Mouse (Mus musculus): ENCODE data around the gene Mmachc. TPM values are rescaled to one million over a fixed set of nuclear protein-coding genes. Genes with fewer than 3 reads are reported as not detected.
"Not testable (repeated sequence)": the region's sequence is repeated elsewhere in the genome, so short reads cannot be mapped to it uniquely, and the experiment has no call there.

The Mmachc gene
- polyA plus RNA-seq, 1 experiment = 8.0 TPM

DNA sequence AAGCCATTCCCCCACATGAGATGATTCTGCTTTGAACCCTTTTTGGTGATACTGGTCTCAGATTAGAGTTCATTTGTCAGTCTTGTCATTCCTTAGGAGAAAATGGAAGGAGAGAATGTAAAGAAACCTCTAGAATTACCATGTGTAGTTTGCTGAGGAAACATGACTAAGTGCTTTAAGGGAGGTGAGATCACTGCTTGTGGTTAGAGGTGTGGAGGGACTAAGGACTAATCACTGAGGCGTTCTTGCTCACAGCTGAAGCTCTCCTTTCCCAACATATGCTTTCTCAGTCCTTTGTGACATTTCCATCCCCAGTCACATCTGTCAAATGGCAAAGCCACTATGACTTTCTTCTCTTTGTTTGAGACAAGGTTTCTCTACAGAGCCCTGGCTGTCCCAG is 30.4 kb downstream of the Mmachc start:
- TF ChIP-seq POLR2A (IDR thresholded peaks at IDR 0.05; ENCODE audit: borderline replicate concordance, extremely low read depth, low read depth, low read length) = no peak
- no peak for TF ChIP-seq CTCF (IDR thresholded peaks at IDR 0.05; ENCODE audit: insufficient read depth, low read length)
- no peak for DNase-seq
- WGBS = 65% methylated on average over 1 of the region's 1 CpGs
- Histone ChIP-seq H3K4me1 (ENCODE audit: control insufficient read depth, insufficient read depth, low read length) (no peaks in the 10 kb centered on the region), H3K4me3 (replicated peaks; ENCODE audit: extremely low read depth, low read depth, low read length) (no peak overlapping the region)

GRCm38 (mm10) chr4:116676027-116676426 is 32.2 kb downstream of the Mmachc start:
- DNase-seq = no peak
- no peaks in the 10 kb centered on the region for H3K4me1 ChIP-seq (ENCODE audit: control insufficient read depth, insufficient read depth, low read length)
- WGBS = 76% methylated on average over 3 of the region's 3 CpGs
- no peak overlapping the region for H3K4me3 ChIP-seq (replicated peaks; ENCODE audit: extremely low read depth, low read depth, low read length)
- TF ChIP-seq CTCF (IDR thresholded peaks at IDR 0.05; ENCODE audit: insufficient read depth, low read length) (no peak), POLR2A (IDR thresholded peaks at IDR 0.05; ENCODE audit: borderline replicate concordance, extremely low read depth, low read depth, low read length) (no peak)

- WGBS = 84% methylated on average over 6 of the region's 6 CpGs
- not testable (repeated sequence) for H3K4me1 ChIP-seq (ENCODE audit: control insufficient read depth, insufficient read depth, low read length); H3K4me3 ChIP-seq (replicated peaks; ENCODE audit: extremely low read depth, low read depth, low read length); DNase-seq
Measured at GRCm38 (mm10) chr4:116674761-116675160, 33.4 kb downstream of the Mmachc start.

DNA sequence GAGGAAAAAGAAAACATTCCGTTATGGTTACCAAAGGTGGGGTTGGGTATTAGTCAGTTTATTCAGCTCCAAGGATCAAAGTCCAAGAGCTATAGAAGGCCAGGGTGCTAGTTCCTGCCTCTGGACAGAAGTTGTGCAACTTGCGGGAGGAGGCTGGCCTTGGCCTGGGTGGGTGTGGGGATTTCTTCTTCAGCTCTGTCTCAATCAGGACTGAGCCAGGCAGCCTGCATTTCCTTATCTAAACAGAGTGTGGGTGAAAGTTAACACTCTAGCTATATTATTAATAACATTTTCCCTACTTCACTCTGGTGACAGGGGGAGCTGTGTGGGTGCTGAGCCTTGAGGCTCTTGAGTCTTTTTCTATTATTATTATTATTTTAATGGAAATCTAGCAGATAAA is 35.4 kb downstream of the Mmachc start:
- H3K4me3 ChIP-seq (replicated peaks; ENCODE audit: extremely low read depth, low read depth, low read length) = no peak overlapping the region
- TF ChIP-seq POLR2A (IDR thresholded peaks at IDR 0.05; ENCODE audit: borderline replicate concordance, extremely low read depth, low read depth, low read length) (no peak), CTCF (IDR thresholded peaks at IDR 0.05; ENCODE audit: insufficient read depth, low read length) (no peak)
- no peaks in the 10 kb centered on the region for H3K4me1 ChIP-seq (ENCODE audit: control insufficient read depth, insufficient read depth, low read length)
- peak; percentile 49 for DNase-seq
- WGBS = 29% methylated on average over 2 of the region's 2 CpGs

DNA sequence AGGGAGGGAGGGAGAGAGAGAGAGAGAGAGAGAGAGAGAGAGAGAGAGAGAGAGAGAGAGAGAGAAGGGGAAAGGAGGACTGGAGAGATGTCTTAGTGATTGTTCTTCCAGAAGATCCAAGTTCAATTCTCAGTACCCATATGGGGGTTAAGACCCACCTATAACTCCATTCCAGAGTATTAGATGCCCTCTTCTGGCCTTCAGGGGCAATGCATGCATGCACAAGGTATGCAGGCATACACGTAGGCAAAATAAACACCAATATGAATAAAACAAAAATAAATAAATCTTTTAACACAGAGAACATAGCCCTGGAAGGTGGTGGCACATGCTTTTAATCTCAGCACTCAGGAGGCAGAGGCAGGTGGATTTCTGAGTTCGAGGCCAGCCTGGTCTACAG is 38.9 kb downstream of the Mmachc start:
- no peak overlapping the region for H3K4me3 ChIP-seq (replicated peaks; ENCODE audit: extremely low read depth, low read depth, low read length)
- TF ChIP-seq CTCF (IDR thresholded peaks at IDR 0.05; ENCODE audit: insufficient read depth, low read length) (no peak), POLR2A (IDR thresholded peaks at IDR 0.05; ENCODE audit: borderline replicate concordance, extremely low read depth, low read depth, low read length) (no peak)
- 60% methylated on average over 2 of the region's 2 CpGs for WGBS
- no peaks in the 10 kb centered on the region for H3K4me1 ChIP-seq (ENCODE audit: control insufficient read depth, insufficient read depth, low read length)
- DNase-seq = no peak

GRCm38 (mm10) chr4:116668145-116668544 is 40.1 kb downstream of the Mmachc start:
- no peak for TF ChIP-seq CTCF (IDR thresholded peaks at IDR 0.05; ENCODE audit: insufficient read depth, low read length)
- TF ChIP-seq POLR2A (IDR thresholded peaks at IDR 0.05; ENCODE audit: borderline replicate concordance, extremely low read depth, low read depth, low read length) = no peak
- no peak for DNase-seq
- H3K4me1 ChIP-seq (ENCODE audit: control insufficient read depth, insufficient read depth, low read length) = no peaks in the 10 kb centered on the region
- WGBS = 22% methylated on average over 3 of the region's 3 CpGs
- no peak overlapping the region for H3K4me3 ChIP-seq (replicated peaks; ENCODE audit: extremely low read depth, low read depth, low read length)

DNA sequence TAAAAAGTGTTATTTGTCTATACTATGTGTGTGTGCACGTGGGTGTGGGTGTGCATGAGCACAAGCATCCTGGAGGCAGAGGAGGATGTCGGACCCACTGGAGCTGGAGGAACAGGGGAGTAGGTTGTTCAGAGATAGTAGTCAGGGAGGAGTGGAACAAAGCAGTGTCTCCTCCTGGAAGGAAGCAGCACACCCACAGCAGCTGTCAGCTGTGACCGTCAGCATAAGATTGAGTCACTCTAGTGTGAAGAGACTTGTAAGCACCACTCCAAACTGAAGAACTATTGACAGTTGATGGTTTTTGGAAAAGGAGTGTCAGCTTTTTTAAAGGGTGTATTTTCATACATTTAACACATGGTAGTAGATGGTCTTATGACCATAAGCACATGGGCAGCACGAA is 41.6 kb downstream of the Mmachc start:
- no peak for DNase-seq
- no peaks in the 10 kb centered on the region for H3K4me1 ChIP-seq (ENCODE audit: control insufficient read depth, insufficient read depth, low read length)
- H3K4me3 ChIP-seq (replicated peaks; ENCODE audit: extremely low read depth, low read depth, low read length) = no peak overlapping the region
- WGBS = 43% methylated on average over 4 of the region's 4 CpGs
- TF ChIP-seq CTCF (IDR thresholded peaks at IDR 0.05; ENCODE audit: insufficient read depth, low read length) (no peak), POLR2A (IDR thresholded peaks at IDR 0.05; ENCODE audit: borderline replicate concordance, extremely low read depth, low read depth, low read length) (no peak)

GRCm38 (mm10) chr4:116661998-116662397 is 46.2 kb downstream of the Mmachc start:
- WGBS = 96% methylated on average over 1 of the region's 1 CpGs
- TF ChIP-seq POLR2A (IDR thresholded peaks at IDR 0.05; ENCODE audit: borderline replicate concordance, extremely low read depth, low read depth, low read length) (no peak), CTCF (IDR thresholded peaks at IDR 0.05; ENCODE audit: insufficient read depth, low read length) (no peak)
- Histone ChIP-seq H3K4me1 (ENCODE audit: control insufficient read depth, insufficient read depth, low read length) (0 out of 2 replicates have a peak, but pooled peaks cover 2% of the 10 kb centered on the region), H3K4me3 (replicated peaks; ENCODE audit: extremely low read depth, low read depth, low read length) (no peak overlapping the region)
- DNase-seq = no peak

- DNase-seq = no peak
- TF ChIP-seq CTCF (IDR thresholded peaks at IDR 0.05; ENCODE audit: insufficient read depth, low read length) (no peak), POLR2A (IDR thresholded peaks at IDR 0.05; ENCODE audit: borderline replicate concordance, extremely low read depth, low read depth, low read length) (no peak)
- Histone ChIP-seq H3K4me3 (replicated peaks; ENCODE audit: extremely low read depth, low read depth, low read length) (no peak overlapping the region), H3K4me1 (ENCODE audit: control insufficient read depth, insufficient read depth, low read length) (0 out of 2 replicates have a peak, but pooled peaks cover 2% of the 10 kb centered on the region)
- 57% methylated on average over 6 of the region's 6 CpGs for WGBS
Measured at GRCm38 (mm10) chr4:116660829-116661228, 47.4 kb downstream of the Mmachc start.

- H3K4me1 ChIP-seq (ENCODE audit: control insufficient read depth, insufficient read depth, low read length); H3K4me3 ChIP-seq (replicated peaks; ENCODE audit: extremely low read depth, low read depth, low read length); DNase-seq: not testable (repeated sequence)
- WGBS = 56% methylated on average over 6 of the region's 6 CpGs
Measured at GRCm38 (mm10) chr4:116659916-116660315, 48.3 kb downstream of the Mmachc start.

- 27% methylated on average over 2 of the region's 2 CpGs for WGBS
- no peak for DNase-seq
- TF ChIP-seq CTCF (IDR thresholded peaks at IDR 0.05; ENCODE audit: insufficient read depth, low read length) = no peak
- no peak for TF ChIP-seq POLR2A (IDR thresholded peaks at IDR 0.05; ENCODE audit: borderline replicate concordance, extremely low read depth, low read depth, low read length)
- Histone ChIP-seq H3K4me1 (ENCODE audit: control insufficient read depth, insufficient read depth, low read length) (0 out of 2 replicates have a peak, but pooled peaks cover 2% of the 10 kb centered on the region), H3K4me3 (replicated peaks; ENCODE audit: extremely low read depth, low read depth, low read length) (no peak overlapping the region)
Measured at GRCm38 (mm10) chr4:116659474-116659873, 48.7 kb downstream of the Mmachc start.
